Mouse (Mus musculus): ENCODE data around the gene Polr3b.

DNA sequence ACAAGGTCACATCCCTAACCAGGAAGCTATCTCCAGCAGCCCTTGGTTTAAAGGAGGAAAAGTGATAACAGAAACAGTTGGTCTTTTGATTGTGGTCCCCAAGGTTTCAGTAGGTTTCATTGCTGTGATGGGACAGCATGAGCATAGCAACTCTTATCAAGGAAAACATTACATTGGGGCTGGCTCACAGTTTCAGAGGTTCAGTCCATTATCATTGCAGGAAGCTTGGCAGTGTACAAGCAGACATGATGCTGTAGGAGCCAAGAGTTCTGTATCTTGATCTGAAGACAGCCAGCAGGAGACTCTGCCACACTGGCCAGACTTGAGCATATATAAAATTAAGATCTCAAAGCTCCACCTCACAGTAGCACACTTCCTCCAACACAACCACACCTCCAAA, 53.6 kb downstream of the Polr3b start:
- TF ChIP-seq POLR2A (IDR thresholded peaks at IDR 0.05; ENCODE audit: borderline replicate concordance, extremely low read depth, insufficient read depth, insufficient read length, poor library complexity, severe bottlenecking): no peak
- TF ChIP-seq CTCF (IDR thresholded peaks at IDR 0.05; ENCODE audit: borderline replicate concordance, extremely low read depth, insufficient read depth, insufficient read length): no peak

Measured in brain, embryonic 14.5 days (tissue).